In genomic region chr5:110471981-110472476, GRCm38 (mm10) we compare ENCODE assay signal across 12 mouse cellular contexts. TPM values are rescaled to one million over a fixed set of nuclear protein-coding genes. Genes with fewer than 3 reads are reported as not detected.
DNase-seq lines count a peak whose midpoint lies in the region; ATAC-seq lines count a peak whose summit lies in the region.
"Had no signal": no experiment of that assay in that cellular context is flagged by ENCODE, and none has a peak within 500 bp of the region (broad histone marks: within the 10 kb centered on the region; RNA-seq: fewer than 3 reads in every experiment).

No protein-coding gene starts in this region.

- WGBS in embryonic facial prominence, embryonic 14.5 days = 37% methylated on average over 5 of the region's 5 CpGs
- 27% methylated on average over 5 of the region's 5 CpGs for WGBS in embryonic facial prominence, embryonic 10.5 days
- WGBS in midbrain, embryonic 11.5 days = 25% methylated on average over 5 of the region's 5 CpGs
- 22% methylated on average over 5 of the region's 5 CpGs for WGBS in midbrain, embryonic 16.5 days

- H3K9ac ChIP-seq in embryonic facial prominence, embryonic 14.5 days (ENCODE audit: low read depth, low read length) = no peak overlapping the region
- no peak overlapping the region for H3K9ac ChIP-seq in midbrain, embryonic 11.5 days (ENCODE audit: low read length)
- H3K9ac ChIP-seq in midbrain, embryonic 16.5 days (ENCODE audit: low read depth, low read length) = no peak overlapping the region

- no peaks in the 10 kb centered on the region for H3K36me3 ChIP-seq in embryonic facial prominence, embryonic 14.5 days (ENCODE audit: control insufficient read depth, insufficient read depth, low read length)
- no peaks in the 10 kb centered on the region for H3K36me3 ChIP-seq in embryonic facial prominence, embryonic 10.5 days (replicated peaks)
- no peaks in the 10 kb centered on the region for H3K36me3 ChIP-seq in midbrain, embryonic 11.5 days (ENCODE audit: control insufficient read depth, insufficient read depth, low read length)
- no peaks in the 10 kb centered on the region for H3K36me3 ChIP-seq in midbrain, embryonic 16.5 days (ENCODE audit: control insufficient read depth, insufficient read depth, low read length)

- H3K4me1 ChIP-seq in embryonic facial prominence, embryonic 14.5 days (ENCODE audit: control insufficient read depth, insufficient read depth, low read length) = no peaks in the 10 kb centered on the region
- H3K4me1 ChIP-seq in embryonic facial prominence, embryonic 10.5 days = peaks cover 36% of the 10 kb centered on the region
- peaks cover 14% of the 10 kb centered on the region for H3K4me1 ChIP-seq in midbrain, embryonic 11.5 days (ENCODE audit: control insufficient read depth, insufficient read depth, low read length)
- H3K4me1 ChIP-seq in midbrain, embryonic 16.5 days (ENCODE audit: control insufficient read depth, insufficient read depth, low read length) = peaks cover 6% of the 10 kb centered on the region; the same call in 1 of the 2 replicates

- H3K27ac ChIP-seq in embryonic facial prominence, embryonic 14.5 days (replicated peaks; ENCODE audit: low read depth, low read length) = no peak overlapping the region
- no peak overlapping the region for H3K27ac ChIP-seq in embryonic facial prominence, embryonic 10.5 days (replicated peaks)
- H3K27ac ChIP-seq in midbrain, embryonic 11.5 days (ENCODE audit: low read depth, low read length) = no peak overlapping the region
- no peak overlapping the region for H3K27ac ChIP-seq in midbrain, embryonic 16.5 days (ENCODE audit: low read length)

- H3K4me3 ChIP-seq in embryonic facial prominence, embryonic 14.5 days (ENCODE audit: low read depth, low read length) = no peak overlapping the region
- H3K4me3 ChIP-seq in embryonic facial prominence, embryonic 10.5 days = no peak overlapping the region
- no peak overlapping the region for H3K4me3 ChIP-seq in midbrain, embryonic 11.5 days (ENCODE audit: low read depth, low read length)
- H3K4me3 ChIP-seq in midbrain, embryonic 16.5 days (ENCODE audit: low read depth, low read length) = no peak overlapping the region

- H3K27me3 ChIP-seq in embryonic facial prominence, embryonic 14.5 days (replicated peaks; ENCODE audit: control insufficient read depth, insufficient read depth, low read length) = no peaks in the 10 kb centered on the region
- peaks cover 24% of the 10 kb centered on the region for H3K27me3 ChIP-seq in embryonic facial prominence, embryonic 10.5 days (replicated peaks; ENCODE audit: low read depth, poor library complexity, severe bottlenecking)
- 0 out of 2 replicates have a peak, but pooled peaks cover 5% of the 10 kb centered on the region for H3K27me3 ChIP-seq in midbrain, embryonic 11.5 days (ENCODE audit: control insufficient read depth, insufficient read depth, low read length)
- H3K27me3 ChIP-seq in midbrain, embryonic 16.5 days (ENCODE audit: control insufficient read depth, insufficient read depth, low read depth, low read length) = no peaks in the 10 kb centered on the region; the same call in 1 of the 2 replicates

- ATAC-seq in embryonic facial prominence, embryonic 14.5 days (ENCODE audit: low read depth) = 0 out of 2 replicates have a peak, but pooled peaks have one; percentile 44
- no peak; the same call in 1 of the 2 replicates for ATAC-seq in midbrain, embryonic 11.5 days (ENCODE audit: low FRiP score)
- no peak for ATAC-seq in midbrain, embryonic 16.5 days
- ATAC-seq: lung, postnatal 0 days had no signal

- no peak overlapping the region for H3K4me2 ChIP-seq in embryonic facial prominence, embryonic 14.5 days (ENCODE audit: low read depth, low read length)
- H3K4me2 ChIP-seq in midbrain, embryonic 11.5 days = no peak overlapping the region
- H3K4me2 ChIP-seq in midbrain, embryonic 16.5 days (ENCODE audit: low read length) = no peak overlapping the region
- H3K4me2 ChIP-seq: liver, embryonic 11.5 days had no signal

- no peak for DNase-seq in embryonic facial prominence, embryonic 14.5 days (ENCODE audit: low spot score)
- no peak for DNase-seq in embryonic facial prominence, embryonic 10.5 days (ENCODE audit: low spot score)
- DNase-seq in midbrain, embryonic 11.5 days (ENCODE audit: low spot score, missing footprints) = peak; percentile 82
- peak; percentile 81 for DNase-seq in kidney, adult 9 months
- peak; percentile 83 for DNase-seq in retina, postnatal 1 day
- no peak for DNase-seq in right cerebral cortex, adult 18-20 months
- no peak for DNase-seq in urinary bladder, postnatal 25 days (ENCODE audit: low spot score)
- DNase-seq: adrenal gland, postnatal 10 days; heart, postnatal 14 days had no signal

- no peaks in the 10 kb centered on the region for H3K9me3 ChIP-seq in embryonic facial prominence, embryonic 14.5 days (ENCODE audit: control insufficient read depth, low read length)
- H3K9me3 ChIP-seq in embryonic facial prominence, embryonic 10.5 days = no peaks in the 10 kb centered on the region
- H3K9me3 ChIP-seq in midbrain, embryonic 11.5 days (ENCODE audit: control insufficient read depth, low read length) = no peaks in the 10 kb centered on the region
- H3K9me3 ChIP-seq in midbrain, embryonic 16.5 days (replicated peaks; ENCODE audit: control insufficient read depth, low read length, poor library complexity, severe bottlenecking) = no peaks in the 10 kb centered on the region

RNA-seq across cellular contexts. Expression of gene Fbrsl1, which starts 23.7 kb away (rescaled TPM):
- 14.6 and 14.7 TPM in 2 replicates for polyA plus RNA-seq in embryonic facial prominence, embryonic 14.5 days (2014; fragmentation: Nextera tagmentation; extraction: Ambion mirVana)
- 21.5 and 23.5 TPM in 2 replicates for polyA plus RNA-seq in embryonic facial prominence, embryonic 10.5 days (2016; fragmentation: Nextera tagmentation; extraction: Ambion mirVana)
- polyA plus RNA-seq in midbrain, embryonic 11.5 days (2014; fragmentation: Nextera tagmentation; extraction: Ambion mirVana) = 11.3 and 14.9 TPM in 2 replicates
- polyA plus RNA-seq in midbrain, embryonic 16.5 days (2015; fragmentation: Nextera tagmentation; extraction: Ambion mirVana) = 12.3 and 16.3 TPM in 2 replicates

Comparison
In these comparisons a context has a peak if more than half of its experiments do, and no peak if none do; other contexts are left out.
1. DNase-seq: peak in midbrain, embryonic 11.5 days (single experiment), kidney, adult 9 months (single experiment) and retina, postnatal 1 day (single experiment); none in embryonic facial prominence, embryonic 14.5 days (single experiment), embryonic facial prominence, embryonic 10.5 days (single experiment), right cerebral cortex, adult 18-20 months (single experiment) and urinary bladder, postnatal 25 days (single experiment).